Mouse (Mus musculus) myocyte (in vitro differentiated cells): ENCODE measurements around the gene Rere.

ENCODE experiments used
- MAX ChIP-seq: IDR thresholded peaks from one replicate; pipeline ENCODE4 v1.6.1; 2011; ENCODE audit warnings: low read depth, mild to moderate bottlenecking, control low read depth
- MYOG ChIP-seq, 3 experiments: IDR thresholded peaks; one replicate each; pipeline ENCODE4 v1.6.1; 2011; ENCODE audit warnings: control low read depth in 2 of 3, low read depth in 2 of 3, mild to moderate bottlenecking in 2 of 3; ENCODE audit not compliant: insufficient read length in 2 of 3, control insufficient read depth in 1 of 3, insufficient read depth in 1 of 3
- POLR2A ChIP-seq: IDR thresholded peaks from one replicate; pipeline ENCODE4 v1.6.1; 2011; ENCODE audit warnings: low read depth, mild to moderate bottlenecking, control low read depth, moderate library complexity; ENCODE audit not compliant: insufficient read length
- USF1 ChIP-seq: IDR thresholded peaks from one replicate; pipeline ENCODE4 v1.6.1; 2011; ENCODE audit warnings: low read depth, mild to moderate bottlenecking, control low read depth, moderate library complexity

- no peak for TF ChIP-seq USF1
- TF ChIP-seq MYOG (IDR thresholded peaks at IDR 0.05; ENCODE audit: control insufficient read depth in 1 of 3, insufficient read depth in 1 of 3, insufficient read length in 2 of 3, low read depth in 2 of 3) = no peak
- no peak for TF ChIP-seq MAX
- no peak for TF ChIP-seq POLR2A
These were observed 234.8 kb downstream of the Rere start for GRCm38 (mm10) chr4:150516201-150516600.
